ENCODE assay signal across 8 mouse cellular contexts in the genomic region with DNA sequence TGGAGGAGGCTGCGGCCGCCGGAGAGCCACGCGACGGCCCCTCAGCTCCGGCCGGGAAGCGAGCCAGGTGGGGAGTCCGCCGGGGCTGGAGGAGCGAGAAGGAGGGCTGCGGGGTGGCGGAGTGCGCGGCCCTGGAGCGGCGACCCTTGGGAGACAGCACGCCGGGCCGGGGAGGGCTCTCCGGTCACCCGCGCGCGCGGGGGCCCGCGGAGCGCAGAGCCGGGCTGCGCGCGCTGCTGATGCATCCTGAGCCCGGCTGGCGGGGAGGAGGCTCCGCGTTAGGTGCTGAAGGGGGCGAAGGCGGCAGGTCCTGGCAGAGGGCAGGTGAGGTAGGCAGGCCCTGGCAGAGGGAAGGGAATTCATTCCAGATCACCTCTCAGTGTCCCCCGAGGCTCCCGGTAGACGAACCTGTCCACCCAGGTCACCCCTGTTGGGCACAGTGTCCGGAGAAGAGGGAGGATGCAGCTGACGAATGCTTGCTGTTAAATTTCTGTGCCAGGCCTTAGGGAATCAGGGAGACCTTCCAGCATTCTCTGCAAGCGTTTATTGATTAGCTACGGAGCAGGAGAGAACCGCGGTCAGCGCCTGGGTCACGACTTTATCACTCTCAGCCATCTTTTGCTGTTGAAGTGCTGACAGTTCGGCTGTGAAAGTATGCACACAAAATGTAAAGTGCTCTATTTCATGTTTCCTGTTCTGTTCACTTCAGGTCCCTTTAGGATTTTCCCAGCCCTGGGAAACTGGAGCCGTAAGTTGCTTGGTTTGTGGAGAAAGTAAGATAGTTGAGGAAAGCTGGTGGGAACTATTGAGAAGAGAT. TPM values are rescaled to one million over a fixed set of nuclear protein-coding genes. Genes with fewer than 3 reads are reported as not detected.
DNase-seq lines count a peak whose midpoint lies in the region; ATAC-seq lines count a peak whose summit lies in the region.

No protein-coding gene starts in this region.

- ATAC-seq in kidney, embryonic 16.5 days (ENCODE audit: low FRiP score, low TSS enrichment) = peak; percentile 77
- ATAC-seq in liver, embryonic 16.5 days (ENCODE audit: low read depth) = peak; percentile 76

- peak overlapping the region; percentile 96 for H3K27ac ChIP-seq in kidney, embryonic 16.5 days (ENCODE audit: low read length)
- peak overlapping the region; percentile 89 for H3K27ac ChIP-seq in liver, embryonic 16.5 days (ENCODE audit: low read length)

- peak overlapping the region; percentile 94 for H3K9ac ChIP-seq in kidney, embryonic 16.5 days (replicated peaks; ENCODE audit: low read length)
- H3K9ac ChIP-seq in liver, embryonic 16.5 days (ENCODE audit: low read depth, low read length) = peak overlapping the region; percentile 91

- peak overlapping the region; percentile 76 for H3K4me3 ChIP-seq in kidney, embryonic 16.5 days (ENCODE audit: low read length)
- peak overlapping the region; percentile 91 for H3K4me3 ChIP-seq in liver, embryonic 16.5 days (ENCODE audit: low read depth, low read length)

- no peaks in the 10 kb centered on the region for H3K9me3 ChIP-seq in kidney, embryonic 16.5 days (ENCODE audit: low read length)
- no peaks in the 10 kb centered on the region for H3K9me3 ChIP-seq in liver, embryonic 16.5 days (replicated peaks; ENCODE audit: control insufficient read depth, low read length)

- WGBS in kidney, embryonic 16.5 days = 1% methylated on average over 49 of the region's 53 CpGs
- 1% methylated on average over 42 of the region's 53 CpGs for WGBS in liver, embryonic 16.5 days (ENCODE audit: insufficient replicate concordance)

- peak overlapping the region; percentile 71 for H3K4me2 ChIP-seq in kidney, embryonic 16.5 days (replicated peaks; ENCODE audit: low read depth, low read length)
- peak overlapping the region; percentile 99 for H3K4me2 ChIP-seq in liver, embryonic 16.5 days (ENCODE audit: low read depth, low read length)

- peaks cover 12% of the 10 kb centered on the region for H3K4me1 ChIP-seq in kidney, embryonic 16.5 days (ENCODE audit: insufficient read depth, low read length)
- peaks cover 13% of the 10 kb centered on the region for H3K4me1 ChIP-seq in liver, embryonic 16.5 days (ENCODE audit: control insufficient read depth, low read depth, low read length)

- no peaks in the 10 kb centered on the region for H3K36me3 ChIP-seq in kidney, embryonic 16.5 days (ENCODE audit: insufficient read depth, low read length)
- no peaks in the 10 kb centered on the region for H3K36me3 ChIP-seq in liver, embryonic 16.5 days (ENCODE audit: control insufficient read depth, insufficient read depth)

- no peaks in the 10 kb centered on the region for H3K27me3 ChIP-seq in kidney, embryonic 16.5 days (ENCODE audit: insufficient read depth, low read length)
- H3K27me3 ChIP-seq in liver, embryonic 16.5 days (ENCODE audit: control insufficient read depth, insufficient read depth, low read depth, low read length) = no peaks in the 10 kb centered on the region

- DNase-seq in 3134 (ENCODE audit: extremely low read depth, insufficient read length, low spot score) = peak; percentile 69
- DNase-seq in NIH3T3 (ENCODE audit: low read depth) = peak; percentile 70
- peak; percentile 66 to 72 for DNase-seq in cerebellum, postnatal 36 days
- peak; percentile 49 for DNase-seq in gastrocnemius, postnatal 25 days
- peak; percentile 75 for DNase-seq in neural tube, embryonic 10.5 days (ENCODE audit: extremely low spot score, low spot score)
- DNase-seq in thymus, postnatal 10 days (ENCODE audit: low spot score in 2 of 2) = peak; percentile 66 to 68

RNA-seq across cellular contexts. Expression of gene Dtnb, which starts 0.6 kb away (rescaled TPM):
- total RNA-seq in gastrocnemius, postnatal 25 days (2021) = 1 to 10 TPM; 2.0 to 5.4 TPM
- polyA plus RNA-seq in kidney, embryonic 16.5 days (2015; fragmentation: Nextera tagmentation; extraction: Ambion mirVana) = 40.7 and 45.5 TPM in 2 replicates
- 17.3 and 19.7 TPM in 2 replicates for polyA plus RNA-seq in liver, embryonic 16.5 days (2015; fragmentation: Nextera tagmentation; extraction: Ambion mirVana)

Comparison
In these comparisons a context has a peak if more than half of its experiments do, and no peak if none do; other contexts are left out.
1. Peak in every context shown above with its lines: DNase-seq, ATAC-seq, H3K4me3 ChIP-seq and H3K27ac ChIP-seq.